Mouse (Mus musculus): Measurements from ENCODE around the gene Bicdl2.
A peak's percentile ranks its signal among the peaks of the same experiment; 100 is the strongest.

- TF ChIP-seq CTCF (IDR thresholded peaks at IDR 0.05; ENCODE audit: control insufficient read depth, insufficient read depth, insufficient read length), result peak; percentile 71
- no peak for TF ChIP-seq MAX (IDR thresholded peaks at IDR 0.05)
- no peak for TF ChIP-seq MYOD1 (IDR thresholded peaks at IDR 0.05; ENCODE audit: control insufficient read depth, insufficient read length, low read depth)
- TF ChIP-seq CEBPB (IDR thresholded peaks at IDR 0.05; ENCODE audit: low read depth), result no peak
Observed at GRCm38 (mm10) chr17:23706212-23706611, 45.9 kb downstream of the Bicdl2 start.
